Mouse (Mus musculus) hindbrain, embryonic 10.5 days (tissue): ENCODE measurements around the gene Il33. TPM values are rescaled to one million over a fixed set of nuclear protein-coding genes. Genes with fewer than 3 reads are reported as not detected.

ENCODE experiments used
- DNase-seq: peaks from one replicate; pipeline ENCODE4 v3.0.0-alpha.2; 2017; ENCODE audit warnings: low spot score
- H3K27ac ChIP-seq: fragments of 300-500 bp; sonication (generic); 2 replicates; pipeline ENCODE4 v1.5.1; 2016; ENCODE audit warnings: mild to moderate bottlenecking, moderate library complexity
- H3K27me3 ChIP-seq: fragments of 300-500 bp; sonication (generic); 2 replicates; pipeline ENCODE4 v1.6.1; 2016; ENCODE audit warnings: mild to moderate bottlenecking; ENCODE audit not compliant: poor library complexity, insufficient read depth, severe bottlenecking
- H3K36me3 ChIP-seq: fragments of 300-500 bp; sonication (generic); 2 replicates; pipeline ENCODE4 v1.6.1; 2016; ENCODE audit warnings: mild to moderate bottlenecking, moderate library complexity
- H3K4me1 ChIP-seq: fragments of 300-500 bp; sonication (generic); replicated peaks from 2 replicates; pipeline ENCODE4 v1.6.1; 2016; ENCODE audit warnings: mild to moderate bottlenecking
- H3K4me3 ChIP-seq: fragments of 300-500 bp; sonication (generic); 2 replicates; pipeline ENCODE4 v1.5.1; 2016; ENCODE audit warnings: mild to moderate bottlenecking, moderate library complexity
- H3K9me3 ChIP-seq: fragments of 300-500 bp; sonication (generic); 2 replicates; pipeline ENCODE4 v1.6.1; 2016; ENCODE audit warnings: mild to moderate bottlenecking, moderate library complexity
- WGBS: fragments of 180-500 bp; shearing (Covaris S2); methylation state at CpG from one replicate; pipeline ENCODE4 v1.1.7; 2016; 5-methylcytosine and 5-hydroxymethylcytosine counted together
- polyA plus RNA-seq: library from polyadenylated mRNA; unstranded; fragments of >200 nt; fragmentation: Nextera tagmentation; extraction: Ambion mirVana; gene quantifications from 2 replicates; pipeline ENCODE4 v1.2.1, GENCODE M21; 2016

Il33 gene
- 0.66 and 0.84 TPM in 2 replicates for polyA plus RNA-seq

GRCm38 (mm10) chr19:29924638-29925258, at the start of gene Il33:
TSS of gene Il33 (plus strand) at chr19:29925114.
- no peak for DNase-seq

GRCm38 (mm10) chr19:29877422-29878291, 47.3 kb upstream of the Il33 start:
- no peaks in the 10 kb centered on the region for H3K27me3 ChIP-seq

More at GRCm38 (mm10) chr19:29924638-29925258, at the start of gene Il33:
- H3K27me3 ChIP-seq = no peaks in the 10 kb centered on the region
- H3K27ac ChIP-seq = no peak within 1 kb of the TSS
- 90% methylated on average over 10 of the region's 10 CpGs for WGBS
- no peaks in the 10 kb centered on the region for H3K36me3 ChIP-seq
- H3K4me3 ChIP-seq = no peak within 1 kb of the TSS
- H3K4me1 ChIP-seq = no peaks in the 10 kb centered on the region
- H3K9me3 ChIP-seq = no peaks in the 10 kb centered on the region

DNA sequence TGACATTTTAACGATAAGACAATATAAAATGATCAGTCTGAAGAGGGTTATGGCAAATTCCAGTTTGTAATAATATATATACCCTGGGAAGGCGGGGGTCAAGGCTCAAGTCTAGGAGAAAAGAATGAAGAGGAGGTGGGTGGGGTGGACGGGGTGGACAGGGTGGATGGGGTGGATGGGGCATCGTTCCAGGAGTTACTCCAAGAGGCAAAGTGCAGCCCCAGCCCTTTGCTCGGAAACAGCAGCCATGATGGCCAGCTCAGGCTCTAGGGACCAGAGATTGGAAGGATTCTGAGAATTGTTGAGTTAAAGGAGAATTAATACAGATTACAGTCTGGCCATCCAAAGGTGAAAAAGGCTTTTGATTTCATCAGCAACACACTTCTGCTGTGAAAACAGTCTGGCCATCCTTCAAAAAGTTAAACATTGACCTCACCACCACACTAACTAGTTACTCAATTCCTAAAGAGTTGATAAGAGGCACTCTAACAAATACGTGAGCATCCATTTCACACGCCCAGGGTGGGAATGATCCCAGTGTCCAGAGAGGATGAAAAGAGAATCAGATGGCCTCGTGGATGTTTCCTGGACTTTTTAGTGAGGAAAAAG, 45.9 kb upstream of the Il33 start:
- WGBS = 85% methylated on average over 8 of the region's 8 CpGs
- H3K36me3 ChIP-seq = no peaks in the 10 kb centered on the region
- no peak overlapping the region for H3K27ac ChIP-seq
- H3K9me3 ChIP-seq = no peaks in the 10 kb centered on the region
- no peaks in the 10 kb centered on the region for H3K4me1 ChIP-seq
- H3K4me3 ChIP-seq = no peak overlapping the region
- H3K27me3 ChIP-seq = no peaks in the 10 kb centered on the region
- no peak for DNase-seq

More at GRCm38 (mm10) chr19:29877422-29878291, 47.3 kb upstream of the Il33 start:
- Histone ChIP-seq H3K36me3 (no peaks in the 10 kb centered on the region), H3K27ac (no peak overlapping the region), H3K4me3 (no peak overlapping the region), H3K9me3 (no peaks in the 10 kb centered on the region), H3K4me1 (no peaks in the 10 kb centered on the region)
- DNase-seq = no peak
- 72% methylated on average over 10 of the region's 10 CpGs for WGBS

- Histone ChIP-seq H3K27me3 (no peaks in the 10 kb centered on the region), H3K4me1 (no peaks in the 10 kb centered on the region), H3K27ac (no peak overlapping the region), H3K36me3 (no peaks in the 10 kb centered on the region), H3K9me3 (no peaks in the 10 kb centered on the region), H3K4me3 (no peak overlapping the region)
- DNase-seq = no peak
- WGBS = 88% methylated on average over 4 of the region's 4 CpGs
Observed at GRCm38 (mm10) chr19:29880918-29881317, 44.0 kb upstream of the Il33 start.

- no peaks in the 10 kb centered on the region for H3K4me1 ChIP-seq
- no peaks in the 10 kb centered on the region for H3K27me3 ChIP-seq
- no peaks in the 10 kb centered on the region for H3K9me3 ChIP-seq
- H3K36me3 ChIP-seq = no peaks in the 10 kb centered on the region
- DNase-seq = no peak
- WGBS = 87% methylated on average over 3 of the region's 3 CpGs
- no peak overlapping the region for H3K4me3 ChIP-seq
- no peak overlapping the region for H3K27ac ChIP-seq
Observed at GRCm38 (mm10) chr19:29882696-29883095, 42.2 kb upstream of the Il33 start.

- no peak for DNase-seq
- 85% methylated on average over 6 of the region's 6 CpGs for WGBS
- no peaks in the 10 kb centered on the region for H3K4me1 ChIP-seq
- no peaks in the 10 kb centered on the region for H3K36me3 ChIP-seq
- H3K4me3 ChIP-seq = no peak overlapping the region
- H3K9me3 ChIP-seq = no peaks in the 10 kb centered on the region
- H3K27ac ChIP-seq = no peak overlapping the region
- no peaks in the 10 kb centered on the region for H3K27me3 ChIP-seq
Observed at GRCm38 (mm10) chr19:29885548-29885947, 39.4 kb upstream of the Il33 start.

GRCm38 (mm10) chr19:29887476-29887875, 37.4 kb upstream of the Il33 start:
- no peak for DNase-seq
- no peaks in the 10 kb centered on the region for H3K9me3 ChIP-seq
- 90% methylated on average over 2 of the region's 2 CpGs for WGBS
- no peaks in the 10 kb centered on the region for H3K36me3 ChIP-seq
- H3K27me3 ChIP-seq = no peaks in the 10 kb centered on the region
- H3K27ac ChIP-seq = no peak overlapping the region
- H3K4me1 ChIP-seq = no peaks in the 10 kb centered on the region
- H3K4me3 ChIP-seq = no peak overlapping the region

DNA sequence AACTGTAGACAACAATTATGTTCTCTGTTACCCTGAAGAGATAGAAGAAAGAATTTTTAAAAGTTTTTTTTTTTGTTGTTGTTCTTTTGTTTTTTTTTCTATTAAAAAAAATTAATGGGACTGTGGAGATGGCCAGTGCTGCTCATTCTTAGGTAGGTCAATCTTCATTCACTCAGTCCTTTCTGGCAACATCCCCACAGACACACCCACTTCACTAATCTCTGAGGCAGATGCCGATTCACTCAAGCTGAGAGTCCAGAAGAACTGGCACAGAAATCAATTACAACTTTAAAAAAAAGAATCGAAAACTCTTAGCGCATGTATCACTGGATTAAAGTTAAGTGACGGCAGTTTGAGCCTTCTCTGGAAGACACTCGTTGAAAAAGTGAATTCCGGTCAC, 36.0 kb upstream of the Il33 start:
- Histone ChIP-seq H3K9me3 (no peaks in the 10 kb centered on the region), H3K36me3 (no peaks in the 10 kb centered on the region), H3K4me3 (no peak overlapping the region), H3K27me3 (no peaks in the 10 kb centered on the region), H3K27ac (no peak overlapping the region), H3K4me1 (peaks cover 2% of the 10 kb centered on the region; the same call in 1 of the 2 replicates)
- no peak for DNase-seq
- 92% methylated on average over 6 of the region's 6 CpGs for WGBS

- Histone ChIP-seq H3K9me3 (no peaks in the 10 kb centered on the region), H3K27me3 (no peaks in the 10 kb centered on the region), H3K27ac (no peak overlapping the region), H3K4me3 (no peak overlapping the region), H3K36me3 (no peaks in the 10 kb centered on the region), H3K4me1 (peaks cover 11% of the 10 kb centered on the region)
- 78% methylated on average over 4 of the region's 4 CpGs for WGBS
- DNase-seq = no peak
Observed at GRCm38 (mm10) chr19:29891981-29892380, 32.9 kb upstream of the Il33 start.

DNA sequence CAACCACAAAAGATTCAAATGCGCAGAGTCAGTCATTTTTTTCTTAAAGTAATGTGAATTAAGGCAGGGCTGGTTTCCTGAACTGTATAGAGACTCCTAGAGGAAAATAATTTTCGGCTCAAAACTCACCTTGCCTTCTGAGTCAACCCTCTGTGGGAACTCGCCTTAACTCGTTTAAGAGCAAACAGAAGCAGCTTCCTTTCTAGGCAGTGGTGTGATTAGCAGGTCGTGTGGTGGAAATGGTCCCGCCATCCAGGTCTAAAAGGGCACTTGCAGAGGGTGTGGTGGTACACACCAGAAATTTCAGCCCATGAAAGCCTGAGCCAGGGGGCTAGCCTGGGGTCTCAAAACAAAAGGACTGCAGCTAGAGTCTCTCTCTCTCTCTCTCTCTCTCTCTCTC, 32.1 kb upstream of the Il33 start:
- no peak overlapping the region for H3K4me3 ChIP-seq
- no peaks in the 10 kb centered on the region for H3K9me3 ChIP-seq
- H3K4me1 ChIP-seq = peaks cover 11% of the 10 kb centered on the region
- no peak for DNase-seq
- WGBS = 75% methylated on average over 6 of the region's 6 CpGs
- H3K36me3 ChIP-seq = no peaks in the 10 kb centered on the region
- H3K27me3 ChIP-seq = no peaks in the 10 kb centered on the region
- H3K27ac ChIP-seq = no peak overlapping the region

GRCm38 (mm10) chr19:29893718-29894273, 31.1 kb upstream of the Il33 start:
- WGBS = 69% methylated on average over 4 of the region's 4 CpGs
- H3K9me3 ChIP-seq = no peaks in the 10 kb centered on the region
- H3K27me3 ChIP-seq = no peaks in the 10 kb centered on the region
- peaks cover 11% of the 10 kb centered on the region for H3K4me1 ChIP-seq
- H3K36me3 ChIP-seq = no peaks in the 10 kb centered on the region
- no peak overlapping the region for H3K27ac ChIP-seq
- no peak for DNase-seq
- H3K4me3 ChIP-seq = no peak overlapping the region

DNA sequence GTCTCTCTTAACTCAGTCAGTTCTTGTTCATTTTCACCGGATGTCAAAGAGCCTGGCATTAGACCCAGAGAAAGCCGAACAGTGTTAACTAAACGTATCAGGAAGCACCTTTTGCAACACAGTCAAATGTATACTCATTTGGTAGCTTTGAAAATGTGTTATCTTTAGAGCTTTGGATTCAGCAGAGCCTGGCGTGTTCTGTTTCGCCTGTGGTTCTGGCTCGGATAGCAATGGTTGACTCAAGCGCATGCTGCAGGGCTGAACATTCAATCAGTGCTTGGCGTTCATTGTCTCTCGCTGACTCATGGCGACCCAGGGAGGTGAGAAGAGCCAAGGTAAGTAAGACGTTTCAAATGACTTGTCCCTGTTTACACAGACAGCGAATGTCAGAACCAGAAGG, 30.5 kb upstream of the Il33 start:
- peaks cover under 1% of the 10 kb centered on the region; the same call in 1 of the 2 replicates for H3K9me3 ChIP-seq
- WGBS = 84% methylated on average over 12 of the region's 12 CpGs
- H3K27me3 ChIP-seq = no peaks in the 10 kb centered on the region
- no peaks in the 10 kb centered on the region for H3K36me3 ChIP-seq
- H3K4me3 ChIP-seq = no peak overlapping the region
- H3K27ac ChIP-seq = no peak overlapping the region
- peaks cover 11% of the 10 kb centered on the region for H3K4me1 ChIP-seq
- DNase-seq = no peak
